Mouse (Mus musculus) gastrocnemius, postnatal 14 days (tissue): ENCODE data around the gene Plxna2. TPM values are rescaled to one million over a fixed set of nuclear protein-coding genes. Genes with fewer than 3 reads are reported as not detected.
A peak's percentile ranks its signal among the peaks of the same experiment; 100 is the strongest.

Experiments used
- DNase-seq: peaks from one replicate; pipeline ENCODE4 v3.0.0; 2021; ENCODE audit warnings: mixed read lengths
- intact Hi-C: fragments of 180-260 bp; cut with DNase I; formaldehyde crosslinking; loops from one replicate; pipeline ENCODE4 v1.15.1; 2025; ENCODE audit warnings: low total_unique reads
- total RNA-seq, 2 experiments: library from RNA; stranded (reverse); gene quantifications; 2 replicates each; pipeline ENCODE4 v1.2.3; 2021

Plxna2 gene
- total RNA-seq, 2 experiments from 2014 or later, result 10.8 to 12.4 TPM

GRCm38 (mm10) chr1:194650076-194650475, 32.1 kb downstream of the Plxna2 start:
- DNase-seq, result no peak
- intact Hi-C loops, result no loop called here

- no peak for DNase-seq
These were observed 32.5 kb downstream of the Plxna2 start for GRCm38 (mm10) chr1:194650566-194650965.

GRCm38 (mm10) chr1:194651987-194652386, 34.0 kb downstream of the Plxna2 start:
- no peak for DNase-seq

More at GRCm38 (mm10) chr1:194650566-194650965, 32.5 kb downstream of the Plxna2 start:
- intact Hi-C loops, result no loop called here

GRCm38 (mm10) chr1:194658459-194659160, 40.6 kb downstream of the Plxna2 start:
- no peak for DNase-seq
- intact Hi-C loops, result no loop called here

More at GRCm38 (mm10) chr1:194651987-194652386, 34.0 kb downstream of the Plxna2 start:
- intact Hi-C loops, result no loop called here

- intact Hi-C loops, result no loop called here
- peak; percentile 58 for DNase-seq
These were observed 42.6 kb downstream of the Plxna2 start for GRCm38 (mm10) chr1:194660426-194661119.

GRCm38 (mm10) chr1:194663021-194663420, 45.0 kb downstream of the Plxna2 start:
- intact Hi-C loops, result no loop called here
- no peak for DNase-seq

GRCm38 (mm10) chr1:194665715-194666114, 47.7 kb downstream of the Plxna2 start:
- no peak for DNase-seq
- intact Hi-C loops, result no loop called here

- no peak for DNase-seq
- intact Hi-C loops, result no loop called here
These were observed 53.9 kb downstream of the Plxna2 start for GRCm38 (mm10) chr1:194671783-194672524.

- intact Hi-C loops, result no loop called here
- DNase-seq, result no peak
These were observed 54.5 kb downstream of the Plxna2 start for GRCm38 (mm10) chr1:194672525-194672894.

- DNase-seq, result no peak
- intact Hi-C loops, result no loop called here
These were observed 55.2 kb downstream of the Plxna2 start for GRCm38 (mm10) chr1:194673229-194673628.

- no peak for DNase-seq
These were observed 57.3 kb downstream of the Plxna2 start for GRCm38 (mm10) chr1:194675106-194675890.

GRCm38 (mm10) chr1:194675891-194676200, 57.8 kb downstream of the Plxna2 start:
- no peak for DNase-seq
- intact Hi-C loops, result no loop called here

More at GRCm38 (mm10) chr1:194675106-194675890, 57.3 kb downstream of the Plxna2 start:
- intact Hi-C loops, result no loop called here

GRCm38 (mm10) chr1:194677878-194678277, 59.9 kb downstream of the Plxna2 start:
- intact Hi-C loops, result no loop called here
- no peak for DNase-seq

- DNase-seq, result no peak
- intact Hi-C loops, result no loop called here
These were observed 61.1 kb downstream of the Plxna2 start for GRCm38 (mm10) chr1:194679147-194679546.

- intact Hi-C loops, result no loop called here
- no peak for DNase-seq
These were observed 62.1 kb downstream of the Plxna2 start for GRCm38 (mm10) chr1:194680136-194680535.

- DNase-seq, result peak; percentile 18
- intact Hi-C loops, result no loop called here
These were observed 64.0 kb downstream of the Plxna2 start for GRCm38 (mm10) chr1:194682021-194682420.

- intact Hi-C loops, result no loop called here
- DNase-seq, result no peak
These were observed 65.1 kb downstream of the Plxna2 start for GRCm38 (mm10) chr1:194683132-194683531.

- no peak for DNase-seq
- intact Hi-C loops, result no loop called here
These were observed 67.9 kb downstream of the Plxna2 start for GRCm38 (mm10) chr1:194685896-194686295.

GRCm38 (mm10) chr1:194687746-194688145, 69.7 kb downstream of the Plxna2 start:
- intact Hi-C loops, result no loop called here

GRCm38 (mm10) chr1:194688161-194688560, 70.1 kb downstream of the Plxna2 start:
- DNase-seq, result no peak
- intact Hi-C loops, result no loop called here

More at GRCm38 (mm10) chr1:194687746-194688145, 69.7 kb downstream of the Plxna2 start:
- no peak for DNase-seq
